Mouse (Mus musculus): ENCODE results near the gene Rab20.

The Rab20 gene

GRCm38 (mm10) chr8:11405722-11406481 lies 72.6 kb downstream of the Rab20 start:
- in situ Hi-C loops (cut with MboI, MseI) = no loop called here

DNA sequence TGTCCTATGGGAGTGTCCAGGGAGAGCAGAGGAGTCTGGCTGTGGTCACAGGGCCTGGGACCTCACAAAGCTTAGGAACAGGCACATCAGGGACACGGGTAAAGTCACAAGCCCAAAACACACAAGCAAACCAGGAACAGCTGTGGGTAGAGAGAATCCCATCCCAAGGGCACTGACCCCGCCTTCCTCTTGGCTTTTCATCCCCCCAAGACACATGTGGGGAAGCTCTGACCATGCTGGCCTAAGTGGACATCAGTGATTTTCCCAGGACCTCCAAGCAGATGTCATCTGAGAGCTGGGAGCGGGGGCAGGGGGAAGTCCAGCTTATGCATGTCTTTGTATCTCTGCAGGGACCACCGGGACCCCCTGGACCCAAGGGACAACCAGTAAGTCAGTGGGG lies 73.9 kb downstream of the Rab20 start:
- in situ Hi-C loops (cut with MboI, MseI) = no loop called here

- in situ Hi-C loops (cut with MboI, MseI) = no loop called here
These were observed 74.7 kb downstream of the Rab20 start for GRCm38 (mm10) chr8:11403813-11404212.

Measured in T-helper 2 cell (primary cell).